Mouse (Mus musculus) embryonic facial prominence, embryonic 12.5 days (tissue): ENCODE results near the gene Map7d1. TPM values are rescaled to one million over a fixed set of nuclear protein-coding genes. Genes with fewer than 3 reads are reported as not detected.
A peak's percentile ranks its signal among the peaks of the same experiment; 100 is the strongest.

Experiments
- ATAC-seq: fragments of 200-750 bp; cut with Nextera tagmentation; 2 replicates; pipeline ENCODE4 v1.8.0; 2017; ENCODE audit not compliant: insufficient number of reproducible peaks, insufficient read depth, low FRiP score, low TSS enrichment
- H3K27ac ChIP-seq: fragments of 300-500 bp; sonication (generic); 2 replicates; pipeline ENCODE4 v1.5.1; 2016; ENCODE audit warnings: mild to moderate bottlenecking
- H3K27me3 ChIP-seq: fragments of 300-500 bp; sonication (generic); 2 replicates; pipeline ENCODE4 v1.6.1; 2016; ENCODE audit warnings: mild to moderate bottlenecking, moderate library complexity
- H3K36me3 ChIP-seq: fragments of 300-500 bp; sonication (generic); 2 replicates; pipeline ENCODE4 v1.6.1; 2016; ENCODE audit warnings: mild to moderate bottlenecking
- H3K4me1 ChIP-seq: fragments of 300-500 bp; sonication (generic); 2 replicates; pipeline ENCODE4 v1.6.1; 2016
- H3K4me2 ChIP-seq: fragments of 300-500 bp; sonication (generic); replicated peaks from 2 replicates; pipeline ENCODE4 v1.6.1; 2016; ENCODE audit warnings: mild to moderate bottlenecking, moderate library complexity
- H3K4me3 ChIP-seq: fragments of 300-500 bp; sonication (generic); 2 replicates; pipeline ENCODE4 v1.5.1; 2016; ENCODE audit warnings: mild to moderate bottlenecking
- H3K9ac ChIP-seq: fragments of 300-500 bp; sonication (generic); 2 replicates; pipeline ENCODE4 v1.6.1; 2016; ENCODE audit warnings: mild to moderate bottlenecking, moderate library complexity
- H3K9me3 ChIP-seq: fragments of 300-500 bp; sonication (generic); 2 replicates; pipeline ENCODE4 v1.6.1; 2016; ENCODE audit warnings: mild to moderate bottlenecking, moderate library complexity
- WGBS: fragments of 180-500 bp; shearing (Covaris S2); methylation state at CpG from one replicate; pipeline ENCODE4 v1.1.7; 2016; 5-methylcytosine and 5-hydroxymethylcytosine counted together
- polyA plus RNA-seq: library from polyadenylated mRNA; unstranded; fragments of >200 nt; fragmentation: Nextera tagmentation; extraction: Ambion mirVana; gene quantifications from 2 replicates; pipeline ENCODE4 v1.2.1, GENCODE M21; 2016

Map7d1 gene
- polyA plus RNA-seq, 1 experiment from 2014 or later, result 95.8 TPM

- H3K9me3 ChIP-seq, result no peaks in the 10 kb centered on the region
- no peaks in the 10 kb centered on the region for H3K36me3 ChIP-seq
- ATAC-seq, result no peak
- WGBS, result 36% methylated on average over 11 of the region's 11 CpGs
- H3K4me3 ChIP-seq, result peak overlapping the region; percentile 50
- H3K4me2 ChIP-seq, result peak overlapping the region; percentile 65
- no peak overlapping the region for H3K9ac ChIP-seq
- peak overlapping the region; percentile 75 for H3K27ac ChIP-seq
- H3K27me3 ChIP-seq, result peaks cover 50% of the 10 kb centered on the region
- H3K4me1 ChIP-seq, result peaks cover 45% of the 10 kb centered on the region
Observed at GRCm38 (mm10) chr4:126287302-126287995, 31.3 kb upstream of the Map7d1 start.

GRCm38 (mm10) chr4:126286492-126286891 is 30.3 kb upstream of the Map7d1 start, which contains the start of gene Col8a2:
TSS of gene Col8a2 (plus strand) at chr4:126286793.
- Histone ChIP-seq H3K9me3 (no peaks in the 10 kb centered on the region), H3K27me3 (peaks cover 50% of the 10 kb centered on the region), H3K4me3 (peak within 1 kb of the TSS; percentile 50), H3K27ac (peak within 1 kb of the TSS; percentile 75), H3K4me2 (peak within 1 kb of the TSS; percentile 65), H3K4me1 (peaks cover 49% of the 10 kb centered on the region), H3K9ac (peak within 1 kb of the TSS; percentile 67), H3K36me3 (no peaks in the 10 kb centered on the region)
- no peak; the same call in 1 of the 2 replicates for ATAC-seq
- 3% methylated on average over 37 of the region's 42 CpGs for WGBS

- 89% methylated on average over 8 of the region's 8 CpGs for WGBS
- ATAC-seq, result no peak
- H3K27me3 ChIP-seq, result peaks cover 40% of the 10 kb centered on the region
- H3K4me3 ChIP-seq, result no peak overlapping the region
- no peak overlapping the region for H3K27ac ChIP-seq
- H3K4me2 ChIP-seq, result no peak overlapping the region
- H3K9ac ChIP-seq, result no peak overlapping the region
- peaks cover 36% of the 10 kb centered on the region for H3K4me1 ChIP-seq
- H3K9me3 ChIP-seq, result no peaks in the 10 kb centered on the region
- no peaks in the 10 kb centered on the region for H3K36me3 ChIP-seq
Observed at GRCm38 (mm10) chr4:126283582-126283981, 27.4 kb upstream of the Map7d1 start.

GRCm38 (mm10) chr4:126281706-126282105 is 25.6 kb upstream of the Map7d1 start:
- H3K9ac ChIP-seq, result no peak overlapping the region
- ATAC-seq, result no peak
- 20% methylated on average over 9 of the region's 9 CpGs for WGBS
- H3K27ac ChIP-seq, result peak overlapping the region; percentile 51
- H3K36me3 ChIP-seq, result no peaks in the 10 kb centered on the region
- no peak overlapping the region for H3K4me3 ChIP-seq
- peaks cover 33% of the 10 kb centered on the region for H3K4me1 ChIP-seq
- H3K27me3 ChIP-seq, result peaks cover 22% of the 10 kb centered on the region
- no peaks in the 10 kb centered on the region for H3K9me3 ChIP-seq
- H3K4me2 ChIP-seq, result no peak overlapping the region

GRCm38 (mm10) chr4:126278961-126279360 is 22.8 kb upstream of the Map7d1 start:
- no peak for ATAC-seq
- peak overlapping the region; percentile 86 for H3K27ac ChIP-seq
- H3K9ac ChIP-seq, result no peak overlapping the region
- 0 out of 2 replicates have a peak, but pooled peaks cover 3% of the 10 kb centered on the region for H3K27me3 ChIP-seq
- WGBS, result 40% methylated on average over 9 of the region's 9 CpGs
- peaks cover 20% of the 10 kb centered on the region for H3K36me3 ChIP-seq
- H3K4me1 ChIP-seq, result peaks cover 27% of the 10 kb centered on the region
- no peaks in the 10 kb centered on the region for H3K9me3 ChIP-seq
- H3K4me2 ChIP-seq, result 0 out of 2 replicates have a peak overlapping the region, but pooled peaks have one; percentile 31
- H3K4me3 ChIP-seq, result no peak overlapping the region

GRCm38 (mm10) chr4:126278565-126278915 is 22.4 kb upstream of the Map7d1 start:
- H3K27me3 ChIP-seq, result 0 out of 2 replicates have a peak, but pooled peaks cover 3% of the 10 kb centered on the region
- peaks cover 24% of the 10 kb centered on the region for H3K36me3 ChIP-seq
- peaks cover 27% of the 10 kb centered on the region for H3K4me1 ChIP-seq
- H3K4me2 ChIP-seq, result peak overlapping the region; percentile 31
- WGBS, result 11% methylated on average over 9 of the region's 9 CpGs
- peak overlapping the region; percentile 86 for H3K27ac ChIP-seq
- peak; percentile 64; the same call in 1 of the 2 replicates for ATAC-seq
- no peak overlapping the region for H3K4me3 ChIP-seq
- no peak overlapping the region for H3K9ac ChIP-seq
- no peaks in the 10 kb centered on the region for H3K9me3 ChIP-seq

GRCm38 (mm10) chr4:126277906-126278564 is 21.9 kb upstream of the Map7d1 start:
- H3K9me3 ChIP-seq, result no peaks in the 10 kb centered on the region
- H3K4me1 ChIP-seq, result peaks cover 27% of the 10 kb centered on the region
- no peak overlapping the region for H3K9ac ChIP-seq
- peak overlapping the region; percentile 86 for H3K27ac ChIP-seq
- WGBS, result 1% methylated on average over 13 of the region's 13 CpGs
- H3K4me2 ChIP-seq, result peak overlapping the region; percentile 31
- peak; percentile 30; the same call in 1 of the 2 replicates for ATAC-seq
- no peak overlapping the region for H3K4me3 ChIP-seq
- no peaks in the 10 kb centered on the region for H3K27me3 ChIP-seq
- H3K36me3 ChIP-seq, result peaks cover 29% of the 10 kb centered on the region

- no peaks in the 10 kb centered on the region for H3K27me3 ChIP-seq
- H3K9ac ChIP-seq, result no peak overlapping the region
- H3K4me1 ChIP-seq, result peaks cover 18% of the 10 kb centered on the region
- H3K4me3 ChIP-seq, result no peak overlapping the region
- 93% methylated on average over 13 of the region's 13 CpGs for WGBS
- ATAC-seq, result no peak
- no peak overlapping the region for H3K4me2 ChIP-seq
- no peaks in the 10 kb centered on the region for H3K9me3 ChIP-seq
- H3K27ac ChIP-seq, result no peak overlapping the region
- peaks cover 35% of the 10 kb centered on the region for H3K36me3 ChIP-seq
Observed at GRCm38 (mm10) chr4:126275681-126276131, 19.6 kb upstream of the Map7d1 start.

GRCm38 (mm10) chr4:126275081-126275480 is 18.9 kb upstream of the Map7d1 start:
- H3K9ac ChIP-seq, result no peak overlapping the region
- no peak overlapping the region for H3K4me2 ChIP-seq
- H3K36me3 ChIP-seq, result peaks cover 35% of the 10 kb centered on the region
- H3K27me3 ChIP-seq, result no peaks in the 10 kb centered on the region
- ATAC-seq, result no peak
- no peaks in the 10 kb centered on the region for H3K9me3 ChIP-seq
- 93% methylated on average over 4 of the region's 4 CpGs for WGBS
- no peak overlapping the region for H3K4me3 ChIP-seq
- H3K27ac ChIP-seq, result no peak overlapping the region
- H3K4me1 ChIP-seq, result peaks cover 18% of the 10 kb centered on the region

GRCm38 (mm10) chr4:126273753-126274152 is 17.6 kb upstream of the Map7d1 start:
- Histone ChIP-seq H3K4me3 (no peak overlapping the region), H3K36me3 (peaks cover 35% of the 10 kb centered on the region), H3K9ac (no peak overlapping the region), H3K9me3 (no peaks in the 10 kb centered on the region), H3K27ac (no peak overlapping the region), H3K27me3 (no peaks in the 10 kb centered on the region), H3K4me1 (peaks cover 13% of the 10 kb centered on the region), H3K4me2 (no peak overlapping the region)
- ATAC-seq, result no peak
- 80% methylated on average over 13 of the region's 13 CpGs for WGBS

GRCm38 (mm10) chr4:126269292-126269691 is 13.1 kb upstream of the Map7d1 start:
- no peak overlapping the region for H3K27ac ChIP-seq
- H3K36me3 ChIP-seq, result peaks cover 17% of the 10 kb centered on the region
- no peak overlapping the region for H3K9ac ChIP-seq
- no peaks in the 10 kb centered on the region for H3K27me3 ChIP-seq
- WGBS, result 77% methylated on average over 3 of the region's 3 CpGs
- H3K4me2 ChIP-seq, result no peak overlapping the region
- no peaks in the 10 kb centered on the region for H3K9me3 ChIP-seq
- H3K4me3 ChIP-seq, result no peak overlapping the region
- no peaks in the 10 kb centered on the region; the same call in 1 of the 2 replicates for H3K4me1 ChIP-seq
- ATAC-seq, result no peak
